Mouse (Mus musculus) liver, embryonic 12.5 days (tissue): ENCODE data around the gene Rassf5. TPM values are rescaled to one million over a fixed set of nuclear protein-coding genes. Genes with fewer than 3 reads are reported as not detected.

Experiments used
- ATAC-seq: fragments of 200-750 bp; cut with Nextera tagmentation; 2 replicates; pipeline ENCODE4 v1.8.0; 2017; ENCODE audit warnings: moderate number of reproducible peaks, mild to moderate bottlenecking, moderate library complexity
- H3K27ac ChIP-seq: fragments of 300-500 bp; sonication (generic); 2 replicates; pipeline ENCODE4 v1.5.1; 2016; ENCODE audit warnings: mild to moderate bottlenecking
- H3K27me3 ChIP-seq: fragments of 300-500 bp; sonication (generic); replicated peaks from 2 replicates; pipeline ENCODE4 v1.6.1; 2016; ENCODE audit warnings: mild to moderate bottlenecking, moderate library complexity
- H3K36me3 ChIP-seq: fragments of 300-500 bp; sonication (generic); 2 replicates; pipeline ENCODE4 v1.6.1; 2016; ENCODE audit warnings: mild to moderate bottlenecking, moderate library complexity
- H3K4me1 ChIP-seq: fragments of 300-500 bp; sonication (generic); 2 replicates; pipeline ENCODE4 v1.6.1; 2016
- H3K4me2 ChIP-seq: fragments of 300-500 bp; sonication (generic); 2 replicates; pipeline ENCODE4 v1.6.1; 2016; ENCODE audit warnings: mild to moderate bottlenecking, moderate library complexity
- H3K4me3 ChIP-seq: fragments of 300-500 bp; sonication (generic); 2 replicates; pipeline ENCODE4 v1.5.1; 2016; ENCODE audit warnings: mild to moderate bottlenecking, moderate library complexity
- H3K9ac ChIP-seq: fragments of 300-500 bp; sonication (generic); 2 replicates; pipeline ENCODE4 v1.6.1; 2016; ENCODE audit warnings: mild to moderate bottlenecking, moderate library complexity
- H3K9me3 ChIP-seq: fragments of 300-500 bp; sonication (generic); replicated peaks from 2 replicates; pipeline ENCODE4 v1.6.1; 2016; ENCODE audit warnings: mild to moderate bottlenecking, moderate library complexity
- WGBS: fragments of 180-500 bp; shearing (Covaris S2); methylation state at CpG from one replicate; pipeline ENCODE4 v1.1.7; 2016; ENCODE audit not compliant: insufficient replicate concordance; 5-methylcytosine and 5-hydroxymethylcytosine counted together
- polyA plus RNA-seq: library from polyadenylated mRNA; unstranded; fragments of >200 nt; fragmentation: Nextera tagmentation; extraction: Ambion mirVana; gene quantifications from 2 replicates; pipeline ENCODE4 v1.2.1, GENCODE M21; 2016

The Rassf5 gene
- polyA plus RNA-seq, 1 experiment from 2014 or later, result 3.9 TPM

GRCm38 (mm10) chr1:131224848-131225471 lies 20.1 kb downstream of the Rassf5 start:
- WGBS, result 66% methylated on average over 12 of the region's 12 CpGs
- Histone ChIP-seq H3K4me3 (no peak overlapping the region), H3K36me3 (no peaks in the 10 kb centered on the region), H3K4me1 (no peaks in the 10 kb centered on the region), H3K9me3 (no peaks in the 10 kb centered on the region), H3K4me2 (no peak overlapping the region), H3K27me3 (0 out of 2 replicates have a peak, but pooled peaks cover 13% of the 10 kb centered on the region), H3K9ac (no peak overlapping the region), H3K27ac (no peak overlapping the region)
- ATAC-seq, result no peak

- no peak overlapping the region for H3K4me2 ChIP-seq
- WGBS, result 65% methylated on average over 2 of the region's 2 CpGs
- H3K36me3 ChIP-seq, result no peaks in the 10 kb centered on the region
- no peak overlapping the region for H3K9ac ChIP-seq
- H3K4me3 ChIP-seq, result no peak overlapping the region
- ATAC-seq, result no peak
- no peaks in the 10 kb centered on the region for H3K4me1 ChIP-seq
- no peak overlapping the region for H3K27ac ChIP-seq
- 0 out of 2 replicates have a peak, but pooled peaks cover 13% of the 10 kb centered on the region for H3K27me3 ChIP-seq
- H3K9me3 ChIP-seq, result no peaks in the 10 kb centered on the region
These were observed 21.7 kb downstream of the Rassf5 start for GRCm38 (mm10) chr1:131223345-131223744.

- H3K36me3 ChIP-seq, result no peaks in the 10 kb centered on the region
- no peaks in the 10 kb centered on the region for H3K4me1 ChIP-seq
- H3K27ac ChIP-seq, result no peak overlapping the region
- H3K4me3 ChIP-seq, result no peak overlapping the region
- no peaks in the 10 kb centered on the region for H3K9me3 ChIP-seq
- H3K27me3 ChIP-seq, result peaks cover 9% of the 10 kb centered on the region; the same call in 1 of the 2 replicates
- no peak overlapping the region for H3K9ac ChIP-seq
- 65% methylated on average over 13 of the region's 13 CpGs for WGBS
- H3K4me2 ChIP-seq, result no peak overlapping the region
- no peak for ATAC-seq
These were observed 23.1 kb downstream of the Rassf5 start for GRCm38 (mm10) chr1:131221822-131222590.

DNA sequence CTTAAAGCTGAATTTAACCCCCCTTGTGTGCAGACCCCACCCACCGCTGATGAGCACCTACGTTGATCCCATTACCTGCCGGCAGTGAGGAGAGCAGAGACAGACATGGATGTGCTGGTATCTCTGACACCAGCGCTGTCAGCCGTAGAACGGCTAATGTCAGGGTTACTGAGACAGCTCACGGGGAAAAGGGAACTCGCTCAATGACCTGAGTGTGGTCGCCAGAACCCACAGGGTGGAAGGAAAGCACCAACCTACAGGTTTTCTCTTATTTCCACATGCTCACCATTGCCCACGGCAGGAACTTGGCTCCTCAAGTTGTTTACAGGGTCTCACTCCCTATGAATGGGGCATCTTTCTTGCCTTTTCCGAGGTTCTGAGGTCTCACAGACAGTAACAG lies 26.1 kb downstream of the Rassf5 start:
- Histone ChIP-seq H3K4me2 (no peak overlapping the region), H3K4me1 (no peaks in the 10 kb centered on the region), H3K4me3 (no peak overlapping the region), H3K36me3 (no peaks in the 10 kb centered on the region), H3K9ac (no peak overlapping the region), H3K27me3 (peaks cover 6% of the 10 kb centered on the region; the same call in 1 of the 2 replicates), H3K27ac (no peak overlapping the region), H3K9me3 (no peaks in the 10 kb centered on the region)
- no peak for ATAC-seq
- 42% methylated on average over 11 of the region's 11 CpGs for WGBS

DNA sequence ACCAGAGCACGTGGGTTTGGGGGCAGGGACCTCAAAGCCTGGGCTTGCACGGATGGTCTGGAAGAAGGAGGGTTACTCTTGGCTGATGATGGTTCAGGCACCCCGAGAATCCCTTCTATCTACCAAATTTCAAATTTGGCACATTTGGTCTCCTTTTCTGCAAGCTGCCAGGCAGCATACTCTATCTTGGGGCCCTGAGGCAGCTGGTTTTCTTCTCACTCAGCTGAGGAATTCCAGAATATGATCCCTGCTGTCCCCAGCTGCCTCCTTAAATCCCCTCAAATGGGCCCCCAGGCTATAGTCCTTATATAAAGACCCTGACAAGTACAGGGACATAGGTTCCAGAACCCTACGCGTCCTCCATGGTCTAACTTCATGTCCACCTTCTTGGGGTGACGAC lies 31.7 kb downstream of the Rassf5 start:
- no peak for ATAC-seq
- Histone ChIP-seq H3K36me3 (no peaks in the 10 kb centered on the region), H3K4me3 (no peak overlapping the region), H3K9ac (no peak overlapping the region), H3K4me2 (no peak overlapping the region), H3K9me3 (no peaks in the 10 kb centered on the region), H3K4me1 (no peaks in the 10 kb centered on the region), H3K27me3 (no peaks in the 10 kb centered on the region; the same call in none of the 2 replicates), H3K27ac (no peak overlapping the region)
- 61% methylated on average over 6 of the region's 6 CpGs for WGBS

DNA sequence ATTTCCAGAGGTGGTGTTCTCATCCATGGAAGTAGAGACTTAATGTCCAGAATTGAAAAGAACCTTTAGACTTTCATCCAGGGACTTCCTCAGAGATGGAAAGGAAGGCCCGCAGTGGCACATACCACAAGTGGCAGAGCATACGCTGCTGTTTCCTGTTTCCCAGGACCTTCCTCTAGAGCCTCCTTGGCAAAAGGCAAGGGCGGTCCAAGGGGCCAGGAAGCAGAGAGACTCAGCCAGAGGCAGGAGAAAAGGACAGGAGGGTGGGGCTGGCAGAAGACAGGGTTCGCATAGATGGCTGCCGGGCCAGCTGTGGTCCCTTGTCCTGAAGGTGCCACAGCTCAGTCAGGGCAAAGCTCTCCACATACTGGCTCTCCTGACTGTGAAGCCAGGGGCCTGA lies 32.1 kb downstream of the Rassf5 start:
- Histone ChIP-seq H3K4me3 (no peak overlapping the region), H3K27me3 (no peaks in the 10 kb centered on the region; the same call in none of the 2 replicates), H3K27ac (no peak overlapping the region), H3K9me3 (no peaks in the 10 kb centered on the region), H3K36me3 (no peaks in the 10 kb centered on the region), H3K9ac (no peak overlapping the region), H3K4me1 (no peaks in the 10 kb centered on the region), H3K4me2 (no peak overlapping the region)
- ATAC-seq, result no peak
- WGBS, result 34% methylated on average over 5 of the region's 5 CpGs

DNA sequence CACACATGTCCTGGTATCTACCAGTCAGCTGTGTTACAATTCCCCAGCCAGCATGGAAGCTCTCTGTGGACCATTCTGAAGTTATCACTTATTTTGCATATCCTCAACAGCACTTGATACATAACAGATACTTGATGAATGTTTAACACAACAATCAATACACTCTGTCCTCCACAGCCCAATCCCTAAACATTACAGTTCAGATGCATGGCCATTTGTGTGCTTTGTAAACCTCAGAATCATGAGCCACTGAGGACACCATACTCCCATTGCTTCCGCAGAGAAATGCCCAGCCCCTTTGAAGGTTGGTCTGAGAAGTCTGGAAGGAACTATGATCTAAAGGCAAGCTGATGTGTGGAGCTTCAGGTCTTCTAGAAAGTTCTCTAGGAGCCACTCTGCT lies 33.4 kb downstream of the Rassf5 start:
- ATAC-seq, result no peak
- no peaks in the 10 kb centered on the region for H3K4me1 ChIP-seq
- no peak overlapping the region for H3K4me3 ChIP-seq
- H3K27ac ChIP-seq, result no peak overlapping the region
- no peaks in the 10 kb centered on the region; the same call in 1 of the 2 replicates for H3K27me3 ChIP-seq
- H3K9me3 ChIP-seq, result no peaks in the 10 kb centered on the region
- H3K9ac ChIP-seq, result no peak overlapping the region
- H3K4me2 ChIP-seq, result no peak overlapping the region
- WGBS, result 62% methylated on average over 1 of the region's 1 CpGs
- H3K36me3 ChIP-seq, result no peaks in the 10 kb centered on the region

DNA sequence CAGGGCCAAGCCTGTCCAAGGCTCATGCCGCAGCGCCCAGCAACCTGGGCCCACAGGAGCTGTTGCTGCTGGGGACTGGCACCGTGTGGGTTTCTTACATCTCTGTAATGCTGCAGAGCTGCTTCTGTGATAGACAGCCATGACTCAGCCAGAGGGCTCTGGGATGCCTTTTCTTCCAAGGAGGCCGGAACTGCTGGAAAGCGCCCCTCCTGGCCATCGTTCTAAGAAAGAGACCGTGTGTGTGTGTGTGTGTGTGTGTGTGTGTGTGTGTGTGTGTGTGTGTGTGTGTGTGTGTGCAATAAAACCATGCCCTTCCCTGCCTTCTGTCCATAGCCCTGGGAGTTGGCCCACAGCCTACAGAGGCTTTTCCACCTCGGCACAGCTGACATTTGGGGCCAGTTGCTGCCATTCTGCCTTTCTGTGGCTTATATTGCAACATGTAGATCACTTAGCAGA lies 35.1 kb downstream of the Rassf5 start:
- 78% methylated on average over 7 of the region's 8 CpGs for WGBS
- no peaks in the 10 kb centered on the region for H3K4me1 ChIP-seq
- H3K4me2 ChIP-seq, result no peak overlapping the region
- H3K27ac ChIP-seq, result no peak overlapping the region
- H3K4me3 ChIP-seq, result no peak overlapping the region
- no peaks in the 10 kb centered on the region for H3K36me3 ChIP-seq
- peaks cover 2% of the 10 kb centered on the region; the same call in 1 of the 2 replicates for H3K27me3 ChIP-seq
- H3K9me3 ChIP-seq, result no peaks in the 10 kb centered on the region
- no peak overlapping the region for H3K9ac ChIP-seq
- ATAC-seq, result no peak

GRCm38 (mm10) chr1:131208800-131209199 lies 36.3 kb downstream of the Rassf5 start:
- no peak overlapping the region for H3K4me2 ChIP-seq
- no peak overlapping the region for H3K9ac ChIP-seq
- ATAC-seq, result no peak
- H3K4me3 ChIP-seq, result no peak overlapping the region
- no peaks in the 10 kb centered on the region for H3K9me3 ChIP-seq
- no peaks in the 10 kb centered on the region for H3K4me1 ChIP-seq
- H3K27me3 ChIP-seq, result peaks cover 4% of the 10 kb centered on the region; the same call in 1 of the 2 replicates
- whole genome bisulfite sequencing, result 77% methylated on average over 6 of the region's 6 CpGs
- H3K27ac ChIP-seq, result no peak overlapping the region
- no peaks in the 10 kb centered on the region for H3K36me3 ChIP-seq

- Histone ChIP-seq H3K4me3 (no peak overlapping the region), H3K9me3 (no peaks in the 10 kb centered on the region), H3K9ac (no peak overlapping the region), H3K27ac (no peak overlapping the region), H3K4me2 (no peak overlapping the region), H3K36me3 (no peaks in the 10 kb centered on the region), H3K4me1 (no peaks in the 10 kb centered on the region), H3K27me3 (peaks cover 4% of the 10 kb centered on the region; the same call in 1 of the 2 replicates)
- 73% methylated on average over 5 of the region's 5 CpGs for WGBS
- ATAC-seq, result no peak
These were observed 37.0 kb downstream of the Rassf5 start for GRCm38 (mm10) chr1:131208081-131208480.

- H3K27ac ChIP-seq, result no peak overlapping the region
- no peak overlapping the region for H3K4me3 ChIP-seq
- H3K9me3 ChIP-seq, result no peaks in the 10 kb centered on the region
- WGBS, result 8% methylated on average over 5 of the region's 5 CpGs
- no peaks in the 10 kb centered on the region for H3K36me3 ChIP-seq
- H3K4me1 ChIP-seq, result no peaks in the 10 kb centered on the region
- ATAC-seq, result no peak
- no peak overlapping the region for H3K4me2 ChIP-seq
- no peak overlapping the region for H3K9ac ChIP-seq
- H3K27me3 ChIP-seq, result peaks cover 4% of the 10 kb centered on the region; the same call in 1 of the 2 replicates
These were observed 37.5 kb downstream of the Rassf5 start for GRCm38 (mm10) chr1:131207531-131207930.

DNA sequence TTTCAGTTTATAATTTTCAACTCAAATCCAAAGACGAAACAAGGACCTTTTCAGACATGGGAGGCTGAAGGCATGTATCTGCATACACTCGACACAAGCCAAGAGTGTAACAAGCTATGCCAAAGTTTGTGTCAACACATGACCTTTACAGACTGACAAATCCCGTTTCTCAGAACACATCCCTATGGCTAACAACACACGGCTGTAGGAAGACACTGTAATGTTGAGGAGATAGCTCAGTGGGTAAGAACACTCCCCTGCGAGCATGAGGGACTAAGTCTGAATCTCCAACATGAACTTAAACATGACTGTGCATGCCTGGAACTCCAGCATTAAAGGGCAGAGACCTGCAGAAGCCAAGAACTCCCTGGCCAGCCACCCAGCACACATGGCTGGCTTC lies 38.7 kb downstream of the Rassf5 start:
- Histone ChIP-seq H3K4me2 (no peak overlapping the region), H3K9me3 (no peaks in the 10 kb centered on the region), H3K4me3 (no peak overlapping the region), H3K27me3 (0 out of 2 replicates have a peak, but pooled peaks cover 4% of the 10 kb centered on the region), H3K36me3 (no peaks in the 10 kb centered on the region), H3K27ac (no peak overlapping the region), H3K9ac (no peak overlapping the region), H3K4me1 (no peaks in the 10 kb centered on the region)
- 59% methylated on average over 5 of the region's 5 CpGs for WGBS
- no peak for ATAC-seq
